Mouse (Mus musculus): ENCODE measurements around the gene Nusap1. TPM values are rescaled to one million over a fixed set of nuclear protein-coding genes. Genes with fewer than 3 reads are reported as not detected.
A peak's percentile ranks its signal among the peaks of the same experiment; 100 is the strongest.
"Not testable (repeated sequence)": the region's sequence is repeated elsewhere in the genome, so short reads cannot be mapped to it uniquely, and the experiment has no call there.

The Nusap1 gene
- polyA plus RNA-seq, 1 experiment from 2014 or later: 79.7 TPM

DNA sequence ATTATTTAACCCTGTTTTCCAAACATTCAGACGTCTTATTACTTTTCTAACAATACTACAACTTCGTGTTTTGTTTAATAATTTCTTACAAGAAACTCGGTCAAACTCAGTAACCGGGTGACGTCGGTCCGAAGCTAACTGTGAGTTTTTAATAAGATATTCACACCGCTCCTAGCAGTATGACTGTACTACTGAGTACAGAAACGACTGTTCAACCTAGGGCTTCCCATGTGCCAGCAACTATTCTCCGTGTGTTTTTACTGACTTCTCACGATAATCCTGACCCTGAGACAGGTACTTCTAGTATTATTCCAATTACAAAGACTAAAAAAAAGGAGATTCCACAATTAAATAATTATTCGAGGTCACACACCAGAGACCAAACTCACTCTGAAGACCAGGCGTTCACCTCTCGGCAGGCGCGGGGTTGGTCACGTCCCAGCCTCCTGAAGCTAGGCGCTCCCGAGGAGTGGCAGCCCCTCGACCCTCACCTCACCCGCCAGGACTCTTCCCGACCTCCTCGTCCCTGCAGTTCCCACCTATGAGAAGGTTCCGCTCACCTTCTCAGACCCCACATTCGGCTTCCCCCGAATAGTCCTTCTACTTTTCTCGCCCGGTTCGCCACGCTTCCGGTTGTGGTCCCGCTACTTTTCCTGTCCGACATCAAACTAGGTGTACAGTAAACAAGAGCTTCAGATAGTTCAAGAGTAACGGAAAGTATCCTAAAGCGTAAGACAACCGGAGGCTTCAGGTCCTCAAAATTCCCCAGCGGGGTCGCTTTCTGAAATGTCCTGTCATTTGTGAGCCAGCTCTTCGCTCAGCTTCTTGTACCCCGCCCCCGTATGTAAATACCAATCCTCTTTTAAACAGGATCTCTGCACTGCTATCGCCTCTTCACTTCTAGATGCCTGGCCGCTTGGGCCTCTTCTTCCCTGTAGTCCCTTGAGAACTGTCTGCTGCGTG lies 44.4 kb downstream of the Nusap1 start, which contains the start of gene Ndufaf1:
Ndufaf1 (minus strand) TSS at position 608 of the 963 bp plus-strand sequence.
- H3K4me1 ChIP-seq: peaks cover 9% of the 10 kb centered on the region
- no peak within 1 kb of the TSS for H3K27ac ChIP-seq
- 1% methylated on average over 44 of the region's 44 CpGs for WGBS
- peak within 1 kb of the TSS; percentile 90 for H3K9ac ChIP-seq
- no peaks in the 10 kb centered on the region for H3K9me3 ChIP-seq
- peak within 1 kb of the TSS; percentile 82 for H3K4me2 ChIP-seq
- H3K36me3 ChIP-seq: peaks cover 21% of the 10 kb centered on the region
- no peaks in the 10 kb centered on the region for H3K27me3 ChIP-seq
- peak; percentile 72 for ATAC-seq (ENCODE audit: insufficient number of reproducible peaks, insufficient read depth, low FRiP score, low TSS enrichment, low read depth)
- H3K4me3 ChIP-seq: peak within 1 kb of the TSS; percentile 85

DNA sequence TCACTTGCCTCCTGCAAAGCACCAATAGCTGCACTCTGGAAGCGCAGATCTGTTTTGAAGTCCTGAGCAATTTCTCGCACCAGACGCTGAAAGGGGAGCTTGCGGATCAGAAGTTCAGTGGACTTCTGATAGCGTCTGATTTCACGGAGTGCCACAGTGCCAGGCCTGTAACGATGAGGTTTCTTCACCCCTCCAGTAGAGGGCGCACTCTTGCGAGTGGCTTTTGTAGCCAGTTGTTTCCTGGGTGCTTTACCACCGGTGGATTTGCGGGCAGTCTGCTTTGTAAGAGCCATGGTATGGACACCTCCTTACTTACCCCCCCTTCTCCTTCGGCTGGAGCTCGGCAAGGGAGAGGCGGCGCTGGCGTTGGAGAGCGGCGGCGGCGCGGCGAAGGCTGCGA lies 47.6 kb downstream of the Nusap1 start:
- H3K27me3 ChIP-seq; H3K4me3 ChIP-seq; H3K27ac ChIP-seq; H3K36me3 ChIP-seq; H3K9ac ChIP-seq; H3K9me3 ChIP-seq; H3K4me1 ChIP-seq; ATAC-seq (ENCODE audit: insufficient number of reproducible peaks, insufficient read depth, low FRiP score, low TSS enrichment, low read depth); H3K4me2 ChIP-seq: not testable (repeated sequence)
- WGBS: 69% methylated on average over 22 of the region's 23 CpGs

DNA sequence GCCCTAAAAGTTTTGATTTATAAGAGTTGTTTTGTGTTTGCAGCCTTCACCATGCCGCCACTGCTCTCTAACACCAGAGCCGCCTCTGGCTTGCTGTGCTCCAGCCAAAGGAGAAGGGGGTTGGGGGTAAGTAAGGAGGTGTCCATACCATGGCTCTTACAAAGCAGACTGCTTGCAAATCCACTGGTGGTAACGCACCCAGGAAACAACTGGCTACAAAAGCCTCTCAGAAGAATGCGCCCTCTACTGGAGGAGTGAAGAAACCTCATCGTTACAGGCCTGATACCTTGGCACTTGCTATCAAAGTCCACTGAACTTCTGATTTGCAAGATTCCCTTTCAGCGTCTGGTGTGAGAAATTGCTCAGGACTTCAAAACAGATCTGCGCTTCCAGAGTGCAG lies 50.9 kb downstream of the Nusap1 start:
- WGBS: 17% methylated on average over 7 of the region's 7 CpGs

DNA sequence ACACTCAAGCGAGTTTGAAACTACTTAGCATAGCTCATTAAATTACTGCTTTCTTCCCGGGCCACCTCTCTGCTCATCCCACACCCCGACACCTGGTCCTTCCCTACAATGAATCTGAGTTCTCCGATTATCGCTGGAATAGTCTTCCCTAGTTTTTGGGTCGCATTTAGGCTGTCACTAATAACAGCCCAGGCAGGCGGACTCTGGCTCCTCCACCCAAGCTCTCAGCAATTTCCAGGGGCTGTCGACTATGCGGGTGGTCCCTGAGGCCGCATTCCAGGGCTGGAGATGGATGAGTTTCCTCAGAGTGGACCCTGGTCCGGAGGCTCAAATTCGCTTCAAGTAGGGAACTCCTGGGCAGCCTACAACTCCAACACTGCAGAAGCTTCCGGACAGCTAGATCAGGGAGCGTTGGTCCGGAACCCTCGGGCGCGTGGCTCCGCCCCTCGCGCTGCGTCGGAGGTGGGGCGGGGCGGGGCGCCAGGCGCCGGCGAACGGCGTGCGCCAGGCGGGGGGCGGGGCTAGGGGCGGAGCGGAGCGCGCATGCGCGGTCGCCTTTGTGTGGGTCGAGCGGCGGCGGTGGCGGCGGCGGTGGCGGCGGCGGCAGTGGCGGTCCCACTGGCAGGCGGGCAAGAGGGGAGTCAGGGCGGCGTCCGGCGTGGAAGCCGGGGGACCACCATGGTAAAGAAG lies 56.6 kb downstream of the Nusap1 start, which contains the start of gene Rtf1:
Rtf1 (plus strand) TSS at position 544 of the 690 bp plus-strand sequence.
- H3K4me2 ChIP-seq: peak within 1 kb of the TSS; percentile 84
- WGBS: under 1% methylated on average over 53 of the region's 58 CpGs
- H3K27me3 ChIP-seq: no peaks in the 10 kb centered on the region
- H3K4me1 ChIP-seq: peaks cover 16% of the 10 kb centered on the region
- H3K9me3 ChIP-seq: no peaks in the 10 kb centered on the region
- peak within 1 kb of the TSS; percentile 83 for H3K27ac ChIP-seq
- ATAC-seq (ENCODE audit: insufficient number of reproducible peaks, insufficient read depth, low FRiP score, low TSS enrichment, low read depth): peak; percentile 94
- H3K36me3 ChIP-seq: peaks cover 3% of the 10 kb centered on the region; the same call in 1 of the 2 replicates
- peak within 1 kb of the TSS; percentile 99 for H3K9ac ChIP-seq
- peak within 1 kb of the TSS; percentile 99 for H3K4me3 ChIP-seq

More for the DNA sequence above, 50.9 kb downstream of the Nusap1 start:
- Histone ChIP-seq H3K4me1 (no peaks in the 10 kb centered on the region), H3K9me3 (no peaks in the 10 kb centered on the region), H3K9ac (no peak overlapping the region), H3K4me2 (no peak overlapping the region), H3K4me3 (no peak overlapping the region), H3K27ac (no peak overlapping the region), H3K36me3 (no peaks in the 10 kb centered on the region), H3K27me3 (no peaks in the 10 kb centered on the region)
- no peak for ATAC-seq (ENCODE audit: insufficient number of reproducible peaks, insufficient read depth, low FRiP score, low TSS enrichment, low read depth)

DNA sequence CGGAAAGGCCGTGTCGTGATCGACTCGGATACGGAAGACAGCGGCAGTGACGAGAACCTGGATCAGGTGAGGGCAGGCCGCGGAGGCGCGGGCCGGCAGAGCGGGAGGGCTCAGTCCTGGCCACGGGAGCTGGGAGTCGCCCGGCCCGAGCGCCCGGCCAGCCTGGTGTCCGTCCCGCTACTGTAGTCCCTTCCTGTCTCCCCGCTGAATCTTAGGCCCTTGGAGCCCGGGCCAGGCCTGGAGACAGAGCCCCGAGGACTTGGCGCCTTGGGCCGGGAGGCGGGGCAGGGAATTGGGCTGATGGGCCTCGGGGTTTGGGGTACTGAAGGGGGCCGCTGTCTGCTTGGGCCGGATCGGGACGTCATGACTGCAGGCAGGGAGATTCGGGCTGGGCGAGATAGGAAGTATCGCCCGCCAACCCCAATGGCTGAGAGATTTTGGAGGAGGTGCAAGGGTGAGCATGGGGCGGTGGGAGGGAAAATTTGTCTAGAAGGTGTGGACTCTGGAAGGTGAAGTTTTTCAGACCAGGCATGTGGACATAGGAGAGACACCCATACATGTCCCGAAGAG lies 57.2 kb downstream of the Nusap1 start:
- Histone ChIP-seq H3K4me2 (peak overlapping the region; percentile 84), H3K9me3 (no peaks in the 10 kb centered on the region), H3K27me3 (no peaks in the 10 kb centered on the region), H3K27ac (peak overlapping the region; percentile 75), H3K36me3 (peaks cover 5% of the 10 kb centered on the region; the same call in 1 of the 2 replicates), H3K9ac (peak overlapping the region; percentile 99), H3K4me1 (peaks cover 19% of the 10 kb centered on the region), H3K4me3 (peak overlapping the region; percentile 99)
- peak; percentile 80 for ATAC-seq (ENCODE audit: insufficient number of reproducible peaks, insufficient read depth, low FRiP score, low TSS enrichment, low read depth)
- under 1% methylated on average over 39 of the region's 39 CpGs for WGBS

DNA sequence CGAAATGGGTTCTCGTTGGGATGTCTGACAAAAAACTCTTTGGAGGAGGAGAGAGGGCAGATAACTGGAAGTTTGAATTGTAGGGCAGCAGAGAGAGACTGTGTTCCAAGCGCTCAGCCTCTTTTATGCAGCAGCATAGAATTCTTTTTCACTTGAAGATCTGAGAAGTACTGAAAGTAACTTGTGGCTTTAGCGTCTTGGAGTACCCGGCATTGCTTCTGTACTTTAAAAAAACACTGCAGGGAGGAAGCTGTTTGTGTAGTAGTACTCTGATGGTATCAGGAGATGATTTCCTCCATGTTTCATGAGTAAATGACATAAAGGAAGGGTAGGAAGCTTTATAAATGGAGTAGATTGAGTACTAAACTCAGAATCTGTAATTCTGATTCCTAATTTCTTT lies 57.7 kb downstream of the Nusap1 start:
- Histone ChIP-seq H3K9me3 (no peaks in the 10 kb centered on the region), H3K36me3 (peaks cover 5% of the 10 kb centered on the region; the same call in 1 of the 2 replicates), H3K27me3 (no peaks in the 10 kb centered on the region), H3K27ac (no peak overlapping the region), H3K4me1 (peaks cover 19% of the 10 kb centered on the region), H3K9ac (peak overlapping the region; percentile 99), H3K4me2 (peak overlapping the region; percentile 84), H3K4me3 (peak overlapping the region; percentile 99)
- ATAC-seq (ENCODE audit: insufficient number of reproducible peaks, insufficient read depth, low FRiP score, low TSS enrichment, low read depth): no peak
- WGBS: 6% methylated on average over 5 of the region's 5 CpGs

DNA sequence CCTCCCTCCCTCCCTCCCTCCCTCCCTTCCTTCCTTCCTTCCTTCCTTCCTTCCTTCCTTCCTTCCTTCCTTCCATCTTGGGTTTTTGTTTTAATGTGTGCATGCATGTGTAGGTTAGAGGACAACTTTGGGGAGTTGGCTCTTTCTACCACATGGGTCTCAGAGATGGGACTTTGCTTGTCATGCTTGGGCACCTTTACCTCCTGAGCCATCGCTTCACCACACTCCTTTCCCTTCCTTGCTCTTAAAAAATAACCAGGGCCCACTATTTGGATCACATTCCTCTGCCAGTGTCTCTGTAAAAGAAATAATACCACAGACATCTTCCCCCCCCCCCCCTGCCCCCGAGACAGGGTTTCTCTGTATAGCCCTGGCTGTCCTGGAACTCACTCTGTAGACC lies 65.6 kb downstream of the Nusap1 start:
- no peak overlapping the region for H3K9ac ChIP-seq
- peaks cover 31% of the 10 kb centered on the region for H3K36me3 ChIP-seq
- H3K27ac ChIP-seq: no peak overlapping the region
- no peaks in the 10 kb centered on the region for H3K9me3 ChIP-seq
- no peak for ATAC-seq (ENCODE audit: insufficient number of reproducible peaks, insufficient read depth, low FRiP score, low TSS enrichment, low read depth)
- H3K4me3 ChIP-seq: no peak overlapping the region
- H3K27me3 ChIP-seq: no peaks in the 10 kb centered on the region
- H3K4me2 ChIP-seq: no peak overlapping the region
- H3K4me1 ChIP-seq: 0 out of 2 replicates have a peak, but pooled peaks cover 3% of the 10 kb centered on the region
- 81% methylated on average over 2 of the region's 2 CpGs for WGBS

DNA sequence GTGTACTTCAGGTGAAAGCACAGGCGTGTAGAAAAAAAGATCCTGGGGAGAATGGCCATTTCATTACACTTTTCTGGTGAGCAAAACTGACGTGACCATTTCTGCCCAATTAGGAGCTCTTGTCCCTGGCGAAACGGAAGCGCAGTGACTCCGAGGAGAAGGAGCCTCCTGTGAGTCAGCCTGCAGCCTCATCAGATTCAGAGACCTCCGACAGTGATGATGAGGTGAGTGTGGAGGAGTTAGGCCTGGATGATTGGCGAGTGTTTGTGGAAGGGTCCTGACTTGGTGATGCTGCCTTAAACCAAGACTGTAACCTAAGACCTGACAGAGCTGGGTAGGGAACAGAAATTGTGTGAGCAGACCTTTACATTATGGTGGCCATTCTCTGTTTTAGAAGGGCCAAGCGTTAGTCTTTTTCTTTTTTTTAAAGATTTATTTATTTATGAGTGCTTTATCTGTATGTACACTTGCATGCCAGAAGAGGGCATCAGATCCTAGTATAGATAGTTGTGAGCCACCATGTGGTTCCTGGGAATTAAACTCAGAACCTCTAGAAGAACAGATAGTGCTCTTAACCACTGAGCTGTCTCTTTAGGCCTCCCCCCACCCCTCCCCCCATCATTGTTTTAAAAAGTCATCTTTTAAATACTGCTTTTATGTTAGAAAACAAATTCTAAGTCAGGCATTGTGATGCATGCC lies 74.1 kb downstream of the Nusap1 start:
- 81% methylated on average over 9 of the region's 9 CpGs for WGBS
- H3K36me3 ChIP-seq: peaks cover 35% of the 10 kb centered on the region
- H3K4me2 ChIP-seq: no peak overlapping the region
- no peaks in the 10 kb centered on the region for H3K4me1 ChIP-seq
- no peak for ATAC-seq (ENCODE audit: insufficient number of reproducible peaks, insufficient read depth, low FRiP score, low TSS enrichment, low read depth)
- no peaks in the 10 kb centered on the region for H3K9me3 ChIP-seq
- no peak overlapping the region for H3K9ac ChIP-seq
- H3K27me3 ChIP-seq: no peaks in the 10 kb centered on the region
- no peak overlapping the region for H3K27ac ChIP-seq
- no peak overlapping the region for H3K4me3 ChIP-seq

DNA sequence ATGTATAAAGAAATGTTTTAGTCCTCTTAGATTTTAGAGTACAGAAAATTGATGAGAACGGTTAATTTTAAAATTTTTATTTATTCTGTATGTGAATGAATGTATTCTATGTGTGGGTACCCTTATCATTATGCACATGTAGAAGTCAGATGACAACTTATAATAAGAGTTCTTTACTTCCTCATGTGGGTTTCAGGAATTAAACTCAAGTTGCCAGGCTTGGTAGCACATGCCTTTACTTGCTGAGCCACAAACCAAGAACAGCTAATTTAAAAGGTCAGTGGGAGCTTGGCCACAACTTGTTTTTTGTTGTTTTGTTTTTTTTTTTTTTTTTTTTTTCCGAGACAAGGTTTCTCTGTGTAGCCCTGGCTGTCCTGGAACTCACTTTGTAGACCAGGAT lies 76.7 kb downstream of the Nusap1 start:
- Histone ChIP-seq H3K4me2 (no peak overlapping the region), H3K9ac (no peak overlapping the region), H3K27ac (no peak overlapping the region), H3K9me3 (no peaks in the 10 kb centered on the region), H3K4me3 (no peak overlapping the region), H3K36me3 (peaks cover 33% of the 10 kb centered on the region), H3K4me1 (no peaks in the 10 kb centered on the region), H3K27me3 (no peaks in the 10 kb centered on the region)
- 89% methylated on average over 2 of the region's 2 CpGs for WGBS
- no peak for ATAC-seq (ENCODE audit: insufficient number of reproducible peaks, insufficient read depth, low FRiP score, low TSS enrichment, low read depth)

DNA sequence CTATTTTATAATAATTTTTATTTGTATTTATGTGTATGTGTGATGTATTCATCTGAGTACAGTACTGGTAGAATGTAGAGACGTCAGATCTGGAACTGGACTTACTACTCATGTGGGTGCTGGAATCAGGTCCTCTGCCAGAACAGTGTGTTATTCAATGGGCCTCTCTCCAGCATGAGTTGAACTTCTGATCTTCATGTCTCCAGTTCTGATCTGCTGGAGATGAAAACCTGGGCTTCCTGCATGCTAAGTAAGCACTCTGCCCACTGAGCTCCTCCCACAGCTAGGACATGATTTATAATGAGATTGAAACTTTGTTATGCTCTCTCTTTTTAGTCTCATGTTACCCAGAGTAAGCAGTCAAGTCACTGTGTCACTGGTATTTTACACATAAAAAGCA lies 78.0 kb downstream of the Nusap1 start:
- no peak for ATAC-seq (ENCODE audit: insufficient number of reproducible peaks, insufficient read depth, low FRiP score, low TSS enrichment, low read depth)
- H3K9ac ChIP-seq: no peak overlapping the region
- H3K4me3 ChIP-seq: no peak overlapping the region
- no peaks in the 10 kb centered on the region for H3K4me1 ChIP-seq
- peaks cover 43% of the 10 kb centered on the region for H3K36me3 ChIP-seq
- H3K4me2 ChIP-seq: no peak overlapping the region
- no peaks in the 10 kb centered on the region for H3K9me3 ChIP-seq
- no peaks in the 10 kb centered on the region for H3K27me3 ChIP-seq
- 100% methylated on average over 1 of the region's 1 CpGs for WGBS
- H3K27ac ChIP-seq: no peak overlapping the region

DNA sequence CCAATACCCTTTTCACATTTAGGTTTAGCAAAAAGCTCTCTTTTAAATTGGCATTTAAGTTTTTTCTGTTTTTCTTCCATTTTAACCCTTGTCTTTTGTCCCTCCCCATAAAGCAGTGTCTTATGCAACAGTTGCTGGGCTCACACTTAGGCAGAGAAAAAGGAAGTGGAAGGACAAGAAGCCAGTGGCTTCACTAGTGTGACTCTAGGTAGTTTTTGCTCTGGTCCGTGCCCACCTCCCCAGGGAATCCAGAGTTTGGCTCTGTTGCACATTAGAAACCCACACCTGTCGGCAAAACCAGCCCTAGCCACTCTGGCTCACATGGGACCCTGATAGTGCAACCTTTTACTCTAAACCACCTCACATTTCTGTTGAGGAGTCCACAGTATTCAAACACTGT lies 80.4 kb downstream of the Nusap1 start:
- Histone ChIP-seq H3K4me1 (no peaks in the 10 kb centered on the region), H3K27ac (no peak overlapping the region), H3K9ac (no peak overlapping the region), H3K4me3 (no peak overlapping the region), H3K36me3 (peaks cover 42% of the 10 kb centered on the region), H3K4me2 (no peak overlapping the region), H3K27me3 (no peaks in the 10 kb centered on the region), H3K9me3 (no peaks in the 10 kb centered on the region)
- no peak for ATAC-seq (ENCODE audit: insufficient number of reproducible peaks, insufficient read depth, low FRiP score, low TSS enrichment, low read depth)
- 85% methylated on average over 2 of the region's 2 CpGs for WGBS

All from embryonic facial prominence, embryonic 13.5 days (tissue).